Mouse (Mus musculus): ENCODE data around the gene Col20a1. TPM values are rescaled to one million over a fixed set of nuclear protein-coding genes. Genes with fewer than 3 reads are reported as not detected.

The Col20a1 gene
- 10 to 100 TPM in 22 of 26 experiments, 1 to 10 TPM in 4; 8.6 to 24.2 (median 15.1) TPM for total RNA-seq (2018; cell fraction: chromatin; rRNA removed)
- 1 to 10 TPM in 3 of 26 experiments, under 1 TPM in 23; 0.26 to 1.3 (median 0.49) TPM for total RNA-seq (2018; cell fraction: cytosol; rRNA removed)
- 10 to 100 TPM in 1 of 26 experiments, 1 to 10 TPM in 25; 2.7 to 10.9 (median 6.1) TPM for total RNA-seq (2018; cell fraction: nucleus; rRNA removed)
- polyA plus RNA-seq (2018), result 0.31 to 0.83 TPM (median 0.33 TPM) in 3 replicates

- H3K36me3 ChIP-seq (ENCODE audit: inconsistent target), result peaks cover 22% of the 10 kb centered on the region
- no peaks in the 10 kb centered on the region for H3K79me2 ChIP-seq (ENCODE audit: inconsistent target)
- H3K27ac ChIP-seq, result no peak within 1 kb of the TSS
- WGBS (ENCODE audit: missing documents), result 67% methylated on average over 2 of the region's 2 CpGs
- no peak within 1 kb of the TSS for H3K4me3 ChIP-seq (ENCODE audit: inconsistent target)
Measured at GRCm38 (mm10) chr2:180986449-180986848, at the start of gene Col20a1. Gene Col20a1 (plus strand): TSS chr2:180986535.

- no peak overlapping the region for H3K27ac ChIP-seq
- H3K36me3 ChIP-seq (ENCODE audit: inconsistent target), result no peaks in the 10 kb centered on the region
- no peaks in the 10 kb centered on the region for H3K79me2 ChIP-seq (ENCODE audit: inconsistent target)
- no peak overlapping the region for H3K4me3 ChIP-seq (ENCODE audit: inconsistent target)
Measured at GRCm38 (mm10) chr2:180940187-180940586, 46.1 kb upstream of the Col20a1 start.

GRCm38 (mm10) chr2:180941869-180942268 lies 44.5 kb upstream of the Col20a1 start:
- Histone ChIP-seq H3K27ac (no peak overlapping the region), H3K79me2 (ENCODE audit: inconsistent target) (no peaks in the 10 kb centered on the region), H3K4me3 (ENCODE audit: inconsistent target) (no peak overlapping the region), H3K36me3 (ENCODE audit: inconsistent target) (no peaks in the 10 kb centered on the region)

- Histone ChIP-seq H3K4me3 (ENCODE audit: inconsistent target) (no peak overlapping the region), H3K79me2 (ENCODE audit: inconsistent target) (no peaks in the 10 kb centered on the region), H3K27ac (no peak overlapping the region), H3K36me3 (ENCODE audit: inconsistent target) (no peaks in the 10 kb centered on the region)
- 68% methylated on average over 1 of the region's 1 CpGs for WGBS (ENCODE audit: missing documents)
Measured at GRCm38 (mm10) chr2:180949947-180950346, 36.4 kb upstream of the Col20a1 start.

GRCm38 (mm10) chr2:180952731-180953171 lies 33.6 kb upstream of the Col20a1 start:
- Histone ChIP-seq H3K36me3 (ENCODE audit: inconsistent target) (no peaks in the 10 kb centered on the region), H3K4me3 (ENCODE audit: inconsistent target) (no peak overlapping the region), H3K27ac (no peak overlapping the region), H3K79me2 (ENCODE audit: inconsistent target) (no peaks in the 10 kb centered on the region)
- WGBS (ENCODE audit: missing documents), result 62% methylated on average over 7 of the region's 9 CpGs

GRCm38 (mm10) chr2:180953638-180954037 lies 32.7 kb upstream of the Col20a1 start:
- Histone ChIP-seq H3K27ac (no peak overlapping the region), H3K4me3 (ENCODE audit: inconsistent target) (no peak overlapping the region), H3K36me3 (ENCODE audit: inconsistent target) (no peaks in the 10 kb centered on the region), H3K79me2 (ENCODE audit: inconsistent target) (no peaks in the 10 kb centered on the region)
- 64% methylated on average over 2 of the region's 2 CpGs for WGBS (ENCODE audit: missing documents)

GRCm38 (mm10) chr2:180954061-180955047 lies 32.0 kb upstream of the Col20a1 start, which contains the start of gene Nkain4:
Gene Nkain4 (minus strand): TSS chr2:180954699.
- no peak within 1 kb of the TSS for H3K4me3 ChIP-seq (ENCODE audit: inconsistent target)
- WGBS (ENCODE audit: missing documents), result 4% methylated on average over 47 of the region's 52 CpGs

GRCm38 (mm10) chr2:180959605-180960004 lies 26.7 kb upstream of the Col20a1 start:
- Histone ChIP-seq H3K36me3 (ENCODE audit: inconsistent target) (no peaks in the 10 kb centered on the region), H3K4me3 (ENCODE audit: inconsistent target) (no peak overlapping the region), H3K27ac (no peak overlapping the region), H3K79me2 (ENCODE audit: inconsistent target) (no peaks in the 10 kb centered on the region)
- 69% methylated on average over 7 of the region's 7 CpGs for WGBS (ENCODE audit: missing documents)

More at GRCm38 (mm10) chr2:180954061-180955047, 32.0 kb upstream of the Col20a1 start, which contains the start of gene Nkain4:
- Histone ChIP-seq H3K36me3 (ENCODE audit: inconsistent target) (no peaks in the 10 kb centered on the region), H3K27ac (no peak within 1 kb of the TSS), H3K79me2 (ENCODE audit: inconsistent target) (no peaks in the 10 kb centered on the region)

GRCm38 (mm10) chr2:180960187-180960586 lies 26.1 kb upstream of the Col20a1 start:
- Histone ChIP-seq H3K27ac (no peak overlapping the region), H3K36me3 (ENCODE audit: inconsistent target) (no peaks in the 10 kb centered on the region), H3K79me2 (ENCODE audit: inconsistent target) (no peaks in the 10 kb centered on the region), H3K4me3 (ENCODE audit: inconsistent target) (no peak overlapping the region)
- 95% methylated on average over 3 of the region's 3 CpGs for WGBS (ENCODE audit: missing documents)

- no peak overlapping the region for H3K4me3 ChIP-seq (ENCODE audit: inconsistent target)
Measured at GRCm38 (mm10) chr2:180962616-180963308, 23.6 kb upstream of the Col20a1 start.

GRCm38 (mm10) chr2:180963956-180964355 lies 22.4 kb upstream of the Col20a1 start:
- Histone ChIP-seq H3K27ac (no peak overlapping the region), H3K4me3 (ENCODE audit: inconsistent target) (no peak overlapping the region), H3K36me3 (ENCODE audit: inconsistent target) (no peaks in the 10 kb centered on the region), H3K79me2 (ENCODE audit: inconsistent target) (peaks cover 19% of the 10 kb centered on the region)
- 0% methylated on average over 5 of the region's 5 CpGs for WGBS (ENCODE audit: missing documents)

More at GRCm38 (mm10) chr2:180962616-180963308, 23.6 kb upstream of the Col20a1 start:
- H3K79me2 ChIP-seq (ENCODE audit: inconsistent target), result peaks cover 7% of the 10 kb centered on the region
- H3K27ac ChIP-seq, result no peak overlapping the region
- 87% methylated on average over 2 of the region's 2 CpGs for WGBS (ENCODE audit: missing documents)
- no peaks in the 10 kb centered on the region for H3K36me3 ChIP-seq (ENCODE audit: inconsistent target)

- 5% methylated on average over 14 of the region's 14 CpGs for WGBS (ENCODE audit: missing documents)
- Histone ChIP-seq H3K4me3 (ENCODE audit: inconsistent target) (peak overlapping the region; percentile 97), H3K27ac (peak overlapping the region; percentile 80)
Measured at GRCm38 (mm10) chr2:180966092-180966882, 20.0 kb upstream of the Col20a1 start.

GRCm38 (mm10) chr2:180967010-180967763 lies 19.1 kb upstream of the Col20a1 start, which contains the start of gene Arfgap1:
Gene Arfgap1 (plus strand): TSS chr2:180967225.
- Histone ChIP-seq H3K4me3 (ENCODE audit: inconsistent target) (peak within 1 kb of the TSS; percentile 97), H3K27ac (peak within 1 kb of the TSS; percentile 80), H3K36me3 (ENCODE audit: inconsistent target) (peaks cover 13% of the 10 kb centered on the region), H3K79me2 (ENCODE audit: inconsistent target) (peaks cover 40% of the 10 kb centered on the region)
- WGBS (ENCODE audit: missing documents), result under 1% methylated on average over 57 of the region's 57 CpGs

More at GRCm38 (mm10) chr2:180966092-180966882, 20.0 kb upstream of the Col20a1 start:
- peaks cover 37% of the 10 kb centered on the region for H3K79me2 ChIP-seq (ENCODE audit: inconsistent target)
- H3K36me3 ChIP-seq (ENCODE audit: inconsistent target), result peaks cover 4% of the 10 kb centered on the region
